Comparison of ENCODE assay signal across 17 mouse cellular contexts in the genomic region with DNA sequence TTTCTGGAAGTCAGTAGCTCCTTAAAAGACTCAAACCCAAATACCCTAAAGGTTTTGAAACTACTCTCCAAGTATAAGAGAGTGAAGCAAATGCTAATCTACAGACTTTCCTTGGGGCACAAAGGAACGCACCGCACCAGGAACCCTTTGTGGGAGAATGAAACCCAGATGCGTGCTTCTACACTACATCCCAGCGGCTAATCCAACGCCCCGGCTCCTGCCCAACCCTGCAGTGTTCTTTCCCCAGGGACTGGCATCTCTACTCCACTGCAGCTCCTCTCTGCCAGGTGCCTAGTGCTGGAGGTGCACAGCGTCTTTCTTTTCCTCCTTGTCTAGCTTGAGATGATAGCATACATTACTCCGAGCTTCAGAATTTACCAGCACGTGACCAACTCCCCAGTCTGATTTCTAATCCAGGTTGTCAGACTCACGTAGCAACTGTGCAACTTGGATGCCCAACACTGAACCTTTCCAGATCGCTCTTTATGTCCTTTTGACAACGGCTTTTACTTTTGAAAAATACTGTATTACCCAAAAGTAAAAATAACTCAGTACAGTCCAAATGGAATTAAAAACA.
A peak's percentile ranks its signal among the peaks of the same experiment; 100 is the strongest.
DNase-seq lines count a peak whose midpoint lies in the region; ATAC-seq lines count a peak whose summit lies in the region.
"Had no signal": no experiment of that assay in that cellular context is flagged by ENCODE, and none has a peak within 500 bp of the region (broad histone marks: within the 10 kb centered on the region; RNA-seq: fewer than 3 reads in every experiment).

No protein-coding gene starts in this region.

- peak; percentile 25 for DNase-seq in embryo, embryonic 11 days
- no peak for DNase-seq in embryo, embryonic 9.5 days (ENCODE audit: extremely low spot score)
- DNase-seq in brain, adult 2 months (ENCODE audit: low read depth, low spot score), result peak; percentile 37
- DNase-seq in gonadal fat pad, adult 2 months (ENCODE audit: low read depth), result peak; percentile 13
- DNase-seq in forebrain, embryonic 14.5 days (ENCODE audit: low spot score), result no peak
- no peak for DNase-seq in adrenal gland, adult 8-10 months
- DNase-seq: adrenal gland, postnatal 25 days; forebrain, postnatal 0 days; gastrocnemius, postnatal 14 days; thymus, postnatal 25 days had no signal

- H3K27me3 ChIP-seq in hindbrain, embryonic 16.5 days (replicated peaks; ENCODE audit: control insufficient read depth, insufficient read depth, low read length), result no peaks in the 10 kb centered on the region
- no peaks in the 10 kb centered on the region for H3K27me3 ChIP-seq in hindbrain, embryonic 12.5 days
- no peaks in the 10 kb centered on the region for H3K27me3 ChIP-seq in forebrain, embryonic 14.5 days (replicated peaks; ENCODE audit: control insufficient read depth, insufficient read depth, low read length)
- H3K27me3 ChIP-seq: hindbrain, embryonic 13.5 days; limb, embryonic 13.5 days; liver, embryonic 15.5 days; neural tube, embryonic 12.5 days had no signal

- no peak overlapping the region for H3K9ac ChIP-seq in hindbrain, embryonic 16.5 days (ENCODE audit: low read depth, low read length)
- H3K9ac ChIP-seq in hindbrain, embryonic 12.5 days, result no peak overlapping the region
- no peak overlapping the region for H3K9ac ChIP-seq in forebrain, embryonic 14.5 days (ENCODE audit: low read length)
- H3K9ac ChIP-seq: forebrain, postnatal 0 days; hindbrain, embryonic 13.5 days; liver, embryonic 15.5 days; neural tube, embryonic 12.5 days had no signal

- no peaks in the 10 kb centered on the region for H3K9me3 ChIP-seq in hindbrain, embryonic 16.5 days (ENCODE audit: control insufficient read depth, low read length)
- no peaks in the 10 kb centered on the region for H3K9me3 ChIP-seq in hindbrain, embryonic 12.5 days (replicated peaks)
- no peaks in the 10 kb centered on the region for H3K9me3 ChIP-seq in forebrain, embryonic 14.5 days (replicated peaks; ENCODE audit: control insufficient read depth, low read length)
- H3K9me3 ChIP-seq: hindbrain, embryonic 13.5 days; limb, embryonic 13.5 days; liver, embryonic 15.5 days; neural tube, embryonic 12.5 days had no signal

- 67% methylated on average over 12 of the region's 12 CpGs for WGBS in hindbrain, embryonic 16.5 days
- 72% methylated on average over 12 of the region's 12 CpGs for WGBS in hindbrain, embryonic 12.5 days
- 65% methylated on average over 12 of the region's 12 CpGs for WGBS in forebrain, embryonic 14.5 days

- ATAC-seq in hindbrain, embryonic 16.5 days, result no peak
- no peak for ATAC-seq in hindbrain, embryonic 12.5 days (ENCODE audit: low FRiP score)
- no peak for ATAC-seq in forebrain, embryonic 14.5 days
- ATAC-seq: forebrain, postnatal 0 days; intestine, postnatal 0 days had no signal

- H3K36me3 ChIP-seq in hindbrain, embryonic 16.5 days (ENCODE audit: control insufficient read depth, insufficient read depth, low read length), result no peaks in the 10 kb centered on the region
- peaks cover 6% of the 10 kb centered on the region; the same call in 1 of the 2 replicates for H3K36me3 ChIP-seq in hindbrain, embryonic 12.5 days
- H3K36me3 ChIP-seq in forebrain, embryonic 14.5 days (ENCODE audit: control insufficient read depth, insufficient read depth, low read length), result 0 out of 2 replicates have a peak, but pooled peaks cover 6% of the 10 kb centered on the region
- H3K36me3 ChIP-seq: liver, embryonic 15.5 days had no signal

- no peaks in the 10 kb centered on the region; the same call in 1 of the 2 replicates for H3K4me1 ChIP-seq in hindbrain, embryonic 16.5 days (ENCODE audit: control insufficient read depth, insufficient read depth, low read depth, low read length)
- H3K4me1 ChIP-seq in hindbrain, embryonic 12.5 days, result peaks cover 4% of the 10 kb centered on the region; the same call in 1 of the 2 replicates
- H3K4me1 ChIP-seq in forebrain, embryonic 14.5 days (ENCODE audit: control insufficient read depth, insufficient read depth, low read length), result 0 out of 2 replicates have a peak, but pooled peaks cover 3% of the 10 kb centered on the region
- H3K4me1 ChIP-seq: hindbrain, embryonic 13.5 days; liver, embryonic 15.5 days; neural tube, embryonic 12.5 days had no signal

- no peak overlapping the region for H3K4me3 ChIP-seq in hindbrain, embryonic 16.5 days (ENCODE audit: low read length)
- H3K4me3 ChIP-seq in hindbrain, embryonic 12.5 days, result no peak overlapping the region
- H3K4me3 ChIP-seq in forebrain, embryonic 14.5 days (ENCODE audit: low read depth, low read length), result no peak overlapping the region
- H3K4me3 ChIP-seq: hindbrain, embryonic 13.5 days; limb, embryonic 13.5 days; liver, embryonic 15.5 days; neural tube, embryonic 12.5 days had no signal

- H3K4me2 ChIP-seq in hindbrain, embryonic 16.5 days (ENCODE audit: low read length), result no peak overlapping the region
- no peak overlapping the region for H3K4me2 ChIP-seq in hindbrain, embryonic 12.5 days (replicated peaks)
- H3K4me2 ChIP-seq in forebrain, embryonic 14.5 days (ENCODE audit: low read length), result no peak overlapping the region
- H3K4me2 ChIP-seq: hindbrain, embryonic 13.5 days; limb, embryonic 13.5 days; liver, embryonic 15.5 days; neural tube, embryonic 12.5 days had no signal

- peak overlapping the region; percentile 34; the same call in 1 of the 2 replicates for H3K27ac ChIP-seq in hindbrain, embryonic 16.5 days (ENCODE audit: low read depth, low read length)
- H3K27ac ChIP-seq in hindbrain, embryonic 12.5 days, result no peak overlapping the region
- H3K27ac ChIP-seq in forebrain, embryonic 14.5 days (ENCODE audit: low read depth, low read length), result no peak overlapping the region
- H3K27ac ChIP-seq: hindbrain, embryonic 13.5 days; limb, embryonic 13.5 days; liver, embryonic 15.5 days; neural tube, embryonic 12.5 days had no signal

Comparison
In these comparisons a context has a peak if more than half of its experiments do, and no peak if none do; other contexts are left out.
1. DNase-seq: peak in embryo, embryonic 11 days (single experiment), brain, adult 2 months (single experiment) and gonadal fat pad, adult 2 months (single experiment); none in embryo, embryonic 9.5 days (single experiment), forebrain, embryonic 14.5 days (single experiment) and adrenal gland, adult 8-10 months (single experiment).